Mouse (Mus musculus) effector memory CD4-positive, alpha-beta T cell, adult 5 months (primary cell): ENCODE results near the gene Nrip1. TPM values are rescaled to one million over a fixed set of nuclear protein-coding genes. Genes with fewer than 3 reads are reported as not detected.

Experiments
- polyA plus RNA-seq: library from polyadenylated mRNA; unstranded; fragments of 100-300 nt; shearing (Covaris generic); gene quantifications from one replicate; pipeline ENCODE4 v1.2.1, GENCODE M21; 2017

The Nrip1 gene
- polyA plus RNA-seq, result 168 TPM

GRCm38 (mm10) chr16:76373671-76374091, at the start of gene Nrip1:
TSS of gene Nrip1 (minus strand) at chr16:76373827.

